Comparison of ENCODE assay signal across 11 mouse cellular contexts in the genomic region with DNA sequence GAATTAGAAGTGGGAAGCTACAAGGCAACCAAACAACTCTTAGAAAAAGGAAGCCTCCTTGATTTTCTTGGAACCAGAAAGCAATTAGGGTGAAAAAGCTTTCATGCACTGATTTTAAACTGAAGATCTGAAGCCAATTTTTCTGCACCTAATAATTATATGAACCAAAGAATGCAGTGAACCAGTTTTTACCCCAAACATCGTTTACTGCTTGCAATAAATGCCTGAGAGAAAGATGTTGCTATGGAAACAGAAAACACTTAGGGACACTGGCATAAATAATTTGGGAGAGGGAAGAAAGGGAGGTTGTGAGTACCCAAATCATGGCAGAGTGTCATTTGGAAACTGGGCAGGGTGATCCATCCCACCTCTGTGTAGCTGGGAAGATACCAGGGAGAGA.
DNase-seq lines count a peak whose midpoint lies in the region; ATAC-seq and TF ChIP-seq lines count a peak whose summit lies in the region.
"Had no signal": no experiment of that assay in that cellular context is flagged by ENCODE, and none has a peak within 500 bp of the region (broad histone marks: within the 10 kb centered on the region; RNA-seq: fewer than 3 reads in every experiment).

No protein-coding gene starts in this region.

- no peak overlapping the region; the same call in 1 of the 2 replicates for H3K4me3 ChIP-seq in gastrocnemius, adult 2 months
- H3K4me3 ChIP-seq in kidney, embryonic 14.5 days (ENCODE audit: low read length) = no peak overlapping the region

- intact Hi-C loops in gastrocnemius, adult 2 months (cut with DNase I) = loop anchor here (5.0 kb wide), 1 partner anchor 76 kb away; no protein-coding TSS in a partner anchor

- ATAC-seq in kidney, embryonic 14.5 days (ENCODE audit: low FRiP score, low TSS enrichment) = no peak
- ATAC-seq: intestine, postnatal 0 days had no signal

- H3K4me2 ChIP-seq in kidney, embryonic 14.5 days (replicated peaks; ENCODE audit: low read depth, low read length) = no peak overlapping the region

- WGBS in kidney, embryonic 14.5 days = 35% methylated on average over 1 of the region's 1 CpGs

- H3K9ac ChIP-seq in kidney, embryonic 14.5 days (ENCODE audit: low read depth, low read length) = no peak overlapping the region

- H3K36me3 ChIP-seq in kidney, embryonic 14.5 days (ENCODE audit: control insufficient read depth, insufficient read depth, low read length) = no peaks in the 10 kb centered on the region

- peak overlapping the region; percentile 73 for H3K27ac ChIP-seq in gastrocnemius, adult 2 months
- peak overlapping the region; percentile 64 for H3K27ac ChIP-seq in kidney, embryonic 14.5 days (ENCODE audit: low read depth, low read length)

- TF ChIP-seq CTCF in gastrocnemius, adult 2 months (IDR thresholded peaks at IDR 0.05) = no peak

- no peak for DNase-seq in gastrocnemius, adult 2 months
- DNase-seq in gastrocnemius, adult 8-10 months (ENCODE audit: low spot score in 2 of 2) = no peak
- DNase-seq in kidney, postnatal 25 days = no peak
- DNase-seq in Muller cell, postnatal 12 days (ENCODE audit: inconsistent ontology term) = peak; percentile 67
- DNase-seq in forelimb bud, embryonic 11.5 days (ENCODE audit: low read depth, low spot score) = peak; percentile 28
- no peak for DNase-seq in right cerebral cortex, postnatal 25 days
- no peak for DNase-seq in thymus, adult 18-20 months
- DNase-seq: adrenal gland, postnatal 14 days; cerebellum, adult 8-10 months had no signal

- H3K27me3 ChIP-seq in kidney, embryonic 14.5 days (ENCODE audit: control insufficient read depth, insufficient read depth, low read length) = no peaks in the 10 kb centered on the region

- H3K4me1 ChIP-seq in kidney, embryonic 14.5 days (ENCODE audit: control insufficient read depth, insufficient read depth, low read length) = 0 out of 2 replicates have a peak, but pooled peaks cover 10% of the 10 kb centered on the region

- H3K9me3 ChIP-seq in kidney, embryonic 14.5 days (ENCODE audit: control insufficient read depth, low read length) = no peaks in the 10 kb centered on the region

Comparison
In these comparisons a context has a peak if more than half of its experiments do, and no peak if none do; other contexts are left out.
1. DNase-seq: peak in Muller cell, postnatal 12 days (single experiment) and forelimb bud, embryonic 11.5 days (single experiment); none in gastrocnemius, adult 2 months (single experiment), gastrocnemius, adult 8-10 months (0 of 2), kidney, postnatal 25 days (0 of 2), right cerebral cortex, postnatal 25 days (single experiment) and thymus, adult 18-20 months (0 of 2).